Mouse (Mus musculus) gastrocnemius, postnatal 4 days (tissue): ENCODE measurements around the gene Il17rb. TPM values are rescaled to one million over a fixed set of nuclear protein-coding genes. Genes with fewer than 3 reads are reported as not detected.

ENCODE experiments used
- DNase-seq, 2 experiments: peaks; one replicate each; pipeline ENCODE4 v3.0.0; 2021 to 2022; ENCODE audit warnings: low spot score in 2 of 2, mixed read lengths in 2 of 2
- total RNA-seq, 2 experiments: library from RNA; stranded (reverse); gene quantifications; 2 replicates each; pipeline ENCODE4 v1.2.3; 2021

Il17rb gene
- total RNA-seq, 2 experiments from 2014 or later = 0.12 TPM; not detected in 1

DNA sequence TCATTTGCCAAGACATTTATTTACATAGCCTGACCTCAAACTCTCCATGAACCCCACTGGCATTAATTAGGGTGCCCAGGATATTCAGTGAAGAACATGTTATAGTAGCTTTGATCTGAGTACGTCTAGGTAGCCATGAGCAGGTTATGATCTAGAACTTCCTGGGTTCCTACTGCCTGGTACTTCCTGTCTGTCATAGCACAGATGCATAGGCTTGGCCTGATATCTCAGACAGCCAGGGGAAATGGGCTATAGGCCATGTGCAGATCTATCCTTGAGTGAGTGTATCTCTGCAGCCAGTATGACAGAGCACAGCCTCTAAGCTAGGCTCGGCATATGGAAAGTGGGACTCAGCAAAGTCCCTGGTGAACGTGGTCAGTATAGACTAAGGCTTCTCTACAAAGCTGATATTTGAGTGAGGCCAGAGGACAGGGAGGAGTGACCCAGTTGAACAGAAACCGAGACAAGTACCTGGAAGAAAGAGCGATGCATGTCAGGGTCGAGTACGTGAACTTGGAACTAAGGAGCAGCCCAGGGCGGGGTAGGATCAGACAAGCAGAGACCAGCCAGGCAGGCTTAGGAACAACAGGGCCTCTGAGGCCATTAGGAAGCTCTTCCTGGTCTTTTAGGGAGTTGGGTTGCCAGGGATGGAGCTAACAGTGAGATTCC is 9.2 kb upstream of the Il17rb start:
- no peak for DNase-seq

GRCm38 (mm10) chr14:30016666-30017065 is 8.0 kb upstream of the Il17rb start:
- no peak for DNase-seq

DNA sequence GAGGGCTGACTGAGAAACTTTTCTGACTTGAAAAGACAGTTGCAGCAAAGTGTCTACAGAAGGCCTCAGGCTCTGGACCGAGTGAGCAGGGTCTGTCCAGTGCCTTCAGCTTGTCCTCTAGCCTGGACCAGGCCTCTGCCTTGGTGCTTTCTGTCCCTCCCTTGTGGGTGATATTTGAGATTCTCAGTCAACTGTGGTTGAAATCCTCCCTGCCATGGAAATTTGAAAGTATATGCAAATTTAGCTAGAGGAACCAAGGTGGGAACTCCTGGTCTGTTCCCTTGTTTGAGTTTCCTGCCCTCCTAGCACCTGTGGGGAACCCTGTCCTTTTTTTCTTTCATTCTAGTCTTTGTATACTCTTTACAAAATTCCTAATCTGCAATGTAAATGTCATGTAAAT is 6.3 kb upstream of the Il17rb start:
- DNase-seq = no peak

GRCm38 (mm10) chr14:30014487-30014886 is 5.8 kb upstream of the Il17rb start:
- DNase-seq = no peak

- DNase-seq = no peak
These were observed 3.3 kb upstream of the Il17rb start for GRCm38 (mm10) chr14:30011886-30012560.

DNA sequence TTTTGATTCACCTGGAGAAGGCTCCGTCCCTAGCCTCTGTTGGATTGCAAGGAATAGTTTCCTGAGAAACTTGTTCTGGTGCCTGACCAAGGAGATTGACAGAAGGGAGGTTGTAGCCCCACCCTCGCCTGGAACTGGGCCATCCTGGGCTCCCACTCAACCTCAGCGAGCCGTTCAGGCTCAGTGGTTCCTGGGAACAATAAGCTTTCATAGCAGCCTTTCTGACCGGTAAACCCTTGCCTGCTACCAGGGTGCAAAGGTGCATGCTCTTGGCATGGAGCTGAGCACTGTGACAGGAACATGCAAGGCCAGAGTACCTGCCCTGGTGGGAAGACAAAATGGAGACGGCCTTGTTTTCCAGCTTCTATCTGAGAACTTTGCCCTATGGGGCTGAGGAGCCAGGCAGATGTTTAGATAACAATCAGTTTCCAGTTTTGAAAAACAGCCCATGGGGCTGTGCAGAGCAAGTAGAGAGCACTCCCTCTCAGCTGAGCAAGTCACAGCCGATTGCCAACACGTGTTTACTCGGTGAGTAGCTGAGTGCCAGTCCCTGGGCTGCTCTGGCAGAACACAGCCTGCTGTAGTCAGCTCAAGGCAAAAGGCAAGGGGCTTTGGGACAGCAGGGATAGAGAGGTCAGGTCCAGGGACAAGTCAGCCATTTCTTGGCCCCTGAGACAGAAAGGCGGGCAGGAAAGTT is 1.3 kb upstream of the Il17rb start:
- peak; percentile 42 to 63 for DNase-seq

- no peak for DNase-seq
These were observed 9.3 kb downstream of the Il17rb start for GRCm38 (mm10) chr14:29999475-29999811.

DNA sequence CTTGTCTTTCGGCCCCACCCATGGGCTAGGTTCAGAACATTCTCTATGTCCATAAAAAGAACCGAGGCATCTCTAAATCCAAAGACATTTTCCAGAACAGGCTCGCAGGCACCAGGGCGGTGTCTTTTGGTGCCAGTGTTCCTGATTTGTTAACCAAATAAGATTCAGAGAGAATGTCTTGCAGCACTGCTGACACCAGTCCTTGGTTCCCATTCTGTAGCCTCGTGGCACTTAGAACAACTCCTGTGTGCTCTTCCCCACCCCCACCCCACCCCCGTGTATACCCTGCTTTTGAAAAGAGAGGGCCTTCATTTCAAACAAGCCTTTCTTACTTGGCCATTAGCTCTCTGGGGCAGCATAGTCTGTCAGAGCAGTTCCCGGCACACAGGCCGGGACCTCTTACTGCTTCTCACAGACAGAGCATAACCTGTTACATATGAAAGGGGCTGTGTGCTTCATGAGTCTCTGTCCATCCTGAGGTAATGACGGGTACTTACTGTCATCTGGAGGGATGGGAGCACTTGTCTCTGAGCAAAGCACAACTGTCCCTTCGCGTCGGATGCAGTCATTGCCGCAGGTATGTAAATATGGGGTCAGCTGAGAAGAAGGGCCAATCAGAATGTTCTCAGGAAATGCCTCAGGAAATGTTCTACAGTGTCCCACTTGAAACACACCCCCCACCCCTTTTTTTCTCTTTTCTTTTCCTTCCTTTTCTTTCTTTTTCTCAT is 9.8 kb downstream of the Il17rb start:
- DNase-seq = no peak

DNA sequence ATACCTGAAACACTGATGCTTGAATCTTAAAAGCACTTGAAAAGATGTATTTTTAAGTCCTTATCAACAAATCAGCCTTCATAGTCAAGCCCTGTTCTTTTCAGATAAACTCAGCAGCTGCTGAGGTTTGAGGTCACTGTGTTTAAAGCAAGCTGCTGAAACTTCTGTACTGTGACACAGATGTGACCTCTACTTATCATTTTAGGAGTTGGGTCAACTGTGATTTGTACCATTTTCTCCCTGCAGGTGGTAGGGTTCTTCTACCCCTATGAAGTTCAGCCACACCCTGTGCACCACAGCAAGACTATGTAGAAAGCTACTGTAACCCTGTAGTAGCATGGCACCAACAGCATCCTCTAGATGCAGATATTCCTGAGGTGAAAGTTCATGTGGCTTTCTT is 11.4 kb downstream of the Il17rb start:
- DNase-seq = no peak

DNA sequence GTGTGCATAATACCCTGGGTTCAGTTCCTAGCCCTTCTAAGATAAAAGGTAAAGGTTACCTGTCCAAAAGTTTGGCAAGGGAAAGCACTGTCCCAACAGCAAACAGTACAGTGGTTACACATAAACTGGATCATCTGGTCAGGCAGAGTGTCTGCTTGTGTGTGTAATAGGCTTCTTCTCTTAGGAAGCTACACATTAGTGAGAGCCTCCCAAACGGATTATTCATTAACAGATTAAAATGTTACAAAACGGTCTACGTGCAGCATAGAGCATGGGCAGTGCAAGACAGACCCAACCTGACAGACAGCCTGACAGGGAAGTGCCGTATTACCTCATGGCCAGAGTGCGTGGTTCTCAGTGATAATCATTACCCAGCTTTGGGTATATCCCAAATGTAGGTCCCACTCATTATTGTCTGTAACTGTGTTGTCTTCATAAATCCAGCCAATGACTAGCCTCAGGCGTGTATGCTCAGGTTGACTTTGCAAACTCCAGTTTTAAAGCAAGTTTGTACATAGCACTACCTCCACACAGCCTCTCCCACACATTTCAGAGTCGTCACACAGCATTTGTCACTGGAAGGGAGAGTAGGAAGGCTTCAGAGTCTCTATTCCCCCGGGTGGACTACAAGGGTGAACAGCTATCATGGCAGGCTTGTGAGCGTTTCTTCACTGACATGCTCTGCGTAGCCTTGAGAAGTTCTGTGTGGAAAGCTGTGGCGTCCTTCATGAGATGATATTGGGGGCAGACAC is 12.5 kb downstream of the Il17rb start:
- no peak for DNase-seq

DNA sequence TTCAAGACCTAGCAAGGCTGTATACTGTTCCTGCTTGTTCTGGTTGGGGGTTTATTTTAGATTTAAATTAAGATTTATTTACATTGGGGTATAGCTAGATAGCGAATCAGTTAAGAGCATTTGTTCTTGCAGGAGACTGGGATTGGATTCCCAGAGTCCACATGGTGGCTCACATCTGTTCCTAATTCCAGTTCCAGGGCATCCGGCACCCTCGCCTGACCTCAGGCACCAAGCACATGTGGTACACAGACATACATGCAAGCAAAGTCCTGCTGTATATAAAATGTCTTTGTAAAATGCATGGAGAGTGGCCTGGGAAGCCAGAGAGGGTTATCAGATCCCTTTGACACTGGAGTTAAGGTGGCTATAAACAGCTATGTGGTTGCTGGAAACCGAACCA is 13.7 kb downstream of the Il17rb start:
- no peak for DNase-seq

GRCm38 (mm10) chr14:29988337-29988736 is 20.4 kb downstream of the Il17rb start:
- DNase-seq = no peak

- no peak for DNase-seq
These were observed 21.0 kb downstream of the Il17rb start for GRCm38 (mm10) chr14:29987739-29988138.

DNA sequence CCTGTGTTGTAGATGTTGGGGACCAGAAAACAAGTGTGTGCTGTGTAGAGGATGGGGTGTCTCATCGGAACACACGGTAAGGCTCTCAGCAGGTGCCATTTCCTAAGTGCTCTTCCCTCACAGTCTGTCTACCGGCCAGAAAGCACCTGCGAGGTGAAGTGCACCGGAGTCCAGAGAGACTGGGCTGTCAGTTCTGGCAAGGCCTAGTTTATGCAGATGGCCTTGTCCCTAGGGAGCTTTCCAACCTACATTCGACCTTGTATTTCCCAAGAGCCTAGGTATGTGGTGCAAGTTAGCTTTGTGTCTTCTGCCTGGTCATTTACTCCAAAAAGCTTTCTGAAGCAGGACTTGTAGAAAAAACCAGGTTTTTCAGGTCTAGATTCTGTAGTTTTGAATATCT is 21.4 kb downstream of the Il17rb start:
- no peak for DNase-seq

DNA sequence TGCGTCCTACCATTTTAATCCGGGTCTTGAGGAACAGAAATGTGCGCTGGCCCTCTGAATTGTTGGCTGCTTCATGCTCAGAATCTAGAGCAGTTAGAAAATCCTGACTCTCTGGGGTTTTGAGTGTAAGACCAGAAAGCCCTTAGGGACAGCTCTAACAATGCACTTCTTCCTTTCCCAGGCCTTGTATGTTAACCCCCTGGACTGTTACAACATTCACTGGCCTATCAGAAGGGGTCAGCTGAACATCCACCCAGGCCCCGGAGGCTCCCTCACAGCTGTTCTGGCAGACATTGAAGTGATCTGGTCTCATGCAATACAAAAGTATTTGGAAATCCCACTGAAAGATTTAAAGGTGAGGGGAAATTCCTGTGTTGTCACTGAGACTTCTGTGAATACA is 22.6 kb downstream of the Il17rb start:
- DNase-seq = no peak

DNA sequence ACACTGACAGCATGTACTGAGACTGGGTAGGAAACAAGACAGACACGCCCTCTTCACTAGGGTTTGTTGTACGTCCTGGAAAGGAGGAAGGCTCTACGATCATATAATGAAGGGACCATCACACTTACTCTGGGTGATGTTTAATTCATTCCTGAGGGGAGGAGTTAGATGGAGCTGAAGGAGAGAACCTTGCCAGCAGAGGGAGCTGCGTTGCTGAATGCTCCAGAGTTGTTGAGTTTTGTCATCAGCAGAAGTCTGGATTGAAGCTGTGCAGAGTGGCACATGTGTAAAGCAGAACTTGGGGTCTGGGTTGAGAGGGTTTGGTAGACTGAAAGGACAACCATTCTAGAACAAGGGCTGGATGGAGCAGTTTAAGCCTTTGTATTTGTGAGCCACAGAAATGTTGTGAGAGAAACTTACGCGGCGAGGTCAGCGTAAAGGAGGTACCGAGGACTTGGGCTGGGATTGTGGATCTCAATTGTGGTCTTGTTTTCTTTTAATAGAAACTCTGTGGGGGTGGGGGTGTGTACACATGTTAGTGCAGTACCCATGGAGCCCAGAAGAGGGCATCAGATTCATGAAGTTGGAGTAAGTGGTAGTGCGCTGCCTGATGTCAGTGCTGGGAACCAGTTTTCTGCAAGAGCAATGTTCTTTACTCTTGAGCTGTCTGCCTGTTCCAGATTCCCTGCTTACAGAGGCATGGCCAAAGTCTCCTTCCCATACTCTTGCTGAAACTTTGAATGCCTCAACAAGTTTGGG is 28.1 kb downstream of the Il17rb start:
- DNase-seq = no peak

- peak; percentile 91 to 92 for DNase-seq
These were observed 30.2 kb downstream of the Il17rb start, which contains the start of gene Actr8 for GRCm38 (mm10) chr14:29978254-29979204. Actr8 (plus strand) TSS chr14:29978337.

- no peak for DNase-seq
These were observed 31.8 kb downstream of the Il17rb start for GRCm38 (mm10) chr14:29976927-29977326.

- no peak for DNase-seq
These were observed 36.7 kb downstream of the Il17rb start for GRCm38 (mm10) chr14:29971993-29972392.
